Mouse (Mus musculus) neural tube, embryonic 15.5 days (tissue): ENCODE measurements around the gene Havcr2. TPM values are rescaled to one million over a fixed set of nuclear protein-coding genes. Genes with fewer than 3 reads are reported as not detected.
"Not testable (repeated sequence)": the region's sequence is repeated elsewhere in the genome, so short reads cannot be mapped to it uniquely, and the experiment has no call there.

ENCODE experiments used
- ATAC-seq: fragments of 200-750 bp; cut with Nextera tagmentation; 2 replicates; pipeline ENCODE4 v1.8.0; 2017; ENCODE audit warnings: mild to moderate bottlenecking, moderate TSS enrichment, moderate library complexity; ENCODE audit not compliant: low FRiP score
- H3K27ac ChIP-seq: fragments of 300-500 bp; sonication (generic); replicated peaks from 2 replicates; pipeline ENCODE4 v1.5.1; 2015; ENCODE audit warnings: mild to moderate bottlenecking, inconsistent platforms
- H3K27me3 ChIP-seq: fragments of 300-500 bp; sonication (generic); replicated peaks from 2 replicates; pipeline ENCODE4 v1.6.1; 2015; ENCODE audit warnings: inconsistent platforms
- H3K36me3 ChIP-seq: fragments of 300-500 bp; sonication (generic); 2 replicates; pipeline ENCODE4 v1.6.1; 2015; ENCODE audit warnings: inconsistent platforms
- H3K4me1 ChIP-seq: fragments of 300-500 bp; sonication (generic); 2 replicates; pipeline ENCODE4 v1.6.1; 2015; ENCODE audit warnings: inconsistent platforms
- H3K4me2 ChIP-seq: fragments of 300-500 bp; sonication (generic); 2 replicates; pipeline ENCODE4 v1.6.1; 2015; ENCODE audit warnings: inconsistent platforms, mild to moderate bottlenecking, moderate library complexity
- H3K4me3 ChIP-seq: fragments of 300-500 bp; sonication (generic); replicated peaks from 2 replicates; pipeline ENCODE4 v1.5.1; 2015; ENCODE audit warnings: mild to moderate bottlenecking, inconsistent platforms
- H3K9ac ChIP-seq: fragments of 300-500 bp; sonication (generic); replicated peaks from 2 replicates; pipeline ENCODE4 v1.6.1; 2015; ENCODE audit warnings: mild to moderate bottlenecking, inconsistent platforms
- H3K9me3 ChIP-seq: fragments of 300-500 bp; sonication (generic); replicated peaks from 2 replicates; pipeline ENCODE4 v1.6.1; 2016; ENCODE audit warnings: inconsistent platforms
- WGBS: fragments of 180-500 bp; shearing (Covaris S2); methylation state at CpG from one replicate; pipeline ENCODE4 v1.1.7; 2015; ENCODE audit warnings: mixed read lengths; 5-methylcytosine and 5-hydroxymethylcytosine counted together
- polyA plus RNA-seq: library from polyadenylated mRNA; unstranded; fragments of >200 nt; fragmentation: Nextera tagmentation; extraction: Ambion mirVana; gene quantifications from 2 replicates; pipeline ENCODE4 v1.2.1, GENCODE M21; 2015

Havcr2 gene
- 0.29 and 0.36 TPM in 2 replicates for polyA plus RNA-seq

DNA sequence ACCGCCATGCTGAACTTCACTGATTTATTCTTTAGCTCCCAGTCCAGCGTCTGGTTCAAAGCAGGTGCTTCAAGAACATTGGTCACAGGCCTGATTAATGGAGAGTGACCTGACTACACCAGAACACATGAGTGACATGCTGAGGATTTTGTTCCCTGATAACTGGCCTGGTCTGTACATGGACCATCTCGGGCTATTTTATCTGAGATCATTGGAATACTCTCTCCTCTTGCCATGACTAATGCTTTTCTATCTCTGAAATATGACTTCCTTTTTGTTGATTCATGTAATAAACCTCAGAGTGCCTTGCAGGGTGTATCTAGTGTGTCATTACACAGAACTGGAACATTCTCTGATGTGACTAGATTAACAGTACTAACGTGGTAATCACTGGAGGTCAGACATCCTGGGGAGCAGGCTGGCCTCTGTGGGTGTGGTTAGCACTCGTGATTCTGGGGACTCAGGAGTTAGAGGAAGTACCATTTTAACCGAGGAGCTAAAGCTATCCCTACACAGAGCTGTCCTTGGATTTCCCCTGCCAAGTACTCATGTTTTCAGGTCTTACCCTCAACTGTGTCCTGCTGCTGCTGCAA, at the start of gene Havcr2:
Gene Havcr2 (plus strand): TSS at position 483 of the 593 bp plus-strand sequence.
- H3K27me3 ChIP-seq, result no peaks in the 10 kb centered on the region
- H3K9me3 ChIP-seq, result no peaks in the 10 kb centered on the region
- no peaks in the 10 kb centered on the region for H3K4me1 ChIP-seq
- no peak within 1 kb of the TSS for H3K9ac ChIP-seq
- H3K27ac ChIP-seq, result no peak within 1 kb of the TSS
- H3K4me2 ChIP-seq, result no peak within 1 kb of the TSS
- ATAC-seq, result no peak
- WGBS, result 79% methylated on average over 6 of the region's 6 CpGs
- no peaks in the 10 kb centered on the region for H3K36me3 ChIP-seq
- no peak within 1 kb of the TSS for H3K4me3 ChIP-seq

DNA sequence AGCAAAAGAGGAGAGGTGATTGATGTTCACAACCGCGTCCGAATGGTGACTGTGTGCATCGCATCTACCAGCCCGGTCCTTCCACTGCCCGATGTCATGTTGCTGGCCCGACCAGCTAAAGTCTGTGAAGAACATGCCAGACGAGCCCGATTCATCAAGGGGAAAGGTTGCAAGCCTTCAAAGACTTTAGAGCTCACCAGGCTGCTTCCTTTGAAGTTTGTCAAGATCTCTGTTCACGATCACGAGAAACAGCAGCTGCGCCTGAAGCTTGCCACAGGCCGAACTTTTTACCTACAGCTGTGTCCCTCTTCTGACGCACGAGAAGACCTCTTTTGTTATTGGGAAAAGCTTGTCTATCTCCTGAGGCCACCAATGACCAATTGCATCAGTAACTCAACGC, 49.7 kb upstream of the Havcr2 start:
- H3K27me3 ChIP-seq, result no peaks in the 10 kb centered on the region
- H3K9me3 ChIP-seq, result no peaks in the 10 kb centered on the region
- H3K9ac ChIP-seq, result no peak overlapping the region
- no peak overlapping the region for H3K4me3 ChIP-seq
- H3K4me2 ChIP-seq, result no peak overlapping the region
- WGBS, result 89% methylated on average over 16 of the region's 16 CpGs
- H3K36me3 ChIP-seq, result no peaks in the 10 kb centered on the region
- ATAC-seq, result no peak
- no peak overlapping the region for H3K27ac ChIP-seq
- H3K4me1 ChIP-seq, result no peaks in the 10 kb centered on the region

DNA sequence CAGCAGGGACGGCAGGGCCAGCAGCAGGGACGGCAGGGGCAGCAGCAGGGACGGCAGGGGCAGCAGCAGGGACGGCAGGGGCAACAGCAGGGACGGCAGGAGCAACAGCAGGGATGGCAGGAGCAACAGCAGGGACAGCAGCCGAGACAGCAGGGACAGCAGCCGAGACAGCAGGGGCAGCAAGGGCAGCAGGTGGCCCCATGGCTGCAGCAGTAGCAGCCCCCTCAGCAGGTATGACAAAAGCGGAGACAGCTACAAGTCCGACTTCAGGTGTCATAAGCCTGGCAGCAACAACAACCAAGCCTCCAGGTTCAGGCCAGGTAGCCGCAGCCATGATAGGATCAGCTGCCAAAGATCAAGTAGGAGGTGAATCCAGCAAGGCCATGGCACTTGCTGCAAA, 48.0 kb upstream of the Havcr2 start:
- Histone ChIP-seq H3K4me3 (no peak overlapping the region), H3K36me3 (no peaks in the 10 kb centered on the region), H3K27ac (no peak overlapping the region), H3K27me3 (no peaks in the 10 kb centered on the region), H3K9me3 (no peaks in the 10 kb centered on the region), H3K9ac (no peak overlapping the region), H3K4me2 (no peak overlapping the region), H3K4me1 (no peaks in the 10 kb centered on the region)
- WGBS, result 47% methylated on average over 10 of the region's 10 CpGs
- no peak for ATAC-seq

DNA sequence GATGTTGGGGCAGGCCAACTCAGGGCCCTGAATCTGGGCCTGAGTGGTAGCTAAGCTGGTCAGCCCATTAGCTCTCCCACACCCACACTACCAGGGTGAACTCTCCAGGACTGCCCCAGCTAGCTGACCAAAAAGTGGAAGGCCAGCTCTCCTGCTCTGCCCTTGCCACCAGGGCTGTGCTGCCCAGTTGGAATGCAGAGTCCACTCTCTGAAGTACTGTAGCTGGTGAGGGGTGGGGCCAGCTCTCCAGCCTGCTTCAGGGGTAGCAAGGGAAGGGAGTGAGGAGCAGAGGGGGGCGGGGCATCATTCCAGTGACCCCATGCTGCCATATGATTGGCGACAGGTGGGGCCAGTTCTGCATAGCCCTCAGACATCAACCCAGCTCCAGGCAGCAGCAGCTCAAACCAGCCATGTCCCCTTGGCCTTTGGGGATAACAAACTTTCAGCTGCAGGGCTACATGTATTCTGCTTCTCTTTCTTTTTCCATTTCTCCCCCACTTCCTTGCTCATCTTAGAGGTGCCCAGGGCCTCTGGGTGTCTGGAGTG, 44.6 kb upstream of the Havcr2 start:
- 43% methylated on average over 2 of the region's 2 CpGs for WGBS
- Histone ChIP-seq H3K4me1 (no peaks in the 10 kb centered on the region), H3K9ac (no peak overlapping the region), H3K27me3 (no peaks in the 10 kb centered on the region), H3K4me3 (no peak overlapping the region), H3K36me3 (no peaks in the 10 kb centered on the region), H3K27ac (no peak overlapping the region), H3K4me2 (no peak overlapping the region), H3K9me3 (no peaks in the 10 kb centered on the region)
- ATAC-seq, result no peak

- H3K4me3 ChIP-seq, result no peak overlapping the region
- no peak for ATAC-seq
- no peaks in the 10 kb centered on the region for H3K36me3 ChIP-seq
- no peak overlapping the region for H3K27ac ChIP-seq
- no peaks in the 10 kb centered on the region for H3K9me3 ChIP-seq
- H3K27me3 ChIP-seq, result no peaks in the 10 kb centered on the region
- H3K9ac ChIP-seq, result no peak overlapping the region
- H3K4me2 ChIP-seq, result no peak overlapping the region
- WGBS, result 76% methylated on average over 1 of the region's 1 CpGs
- H3K4me1 ChIP-seq, result no peaks in the 10 kb centered on the region
Observed at GRCm38 (mm10) chr11:46418438-46418837, 36.3 kb upstream of the Havcr2 start.

- no peaks in the 10 kb centered on the region for H3K27me3 ChIP-seq
- 75% methylated on average over 5 of the region's 5 CpGs for WGBS
- no peak overlapping the region for H3K9ac ChIP-seq
Observed at GRCm38 (mm10) chr11:46418860-46419259, 35.9 kb upstream of the Havcr2 start.

GRCm38 (mm10) chr11:46421086-46421888, 33.4 kb upstream of the Havcr2 start:
- Histone ChIP-seq H3K4me2 (no peak overlapping the region), H3K4me3 (no peak overlapping the region), H3K27ac (no peak overlapping the region), H3K36me3 (no peaks in the 10 kb centered on the region), H3K4me1 (no peaks in the 10 kb centered on the region), H3K27me3 (no peaks in the 10 kb centered on the region), H3K9me3 (no peaks in the 10 kb centered on the region), H3K9ac (no peak overlapping the region)
- WGBS, result 85% methylated on average over 8 of the region's 8 CpGs
- no peak for ATAC-seq

More at GRCm38 (mm10) chr11:46418860-46419259, 35.9 kb upstream of the Havcr2 start:
- H3K27ac ChIP-seq, result no peak overlapping the region
- H3K36me3 ChIP-seq, result no peaks in the 10 kb centered on the region
- no peaks in the 10 kb centered on the region for H3K4me1 ChIP-seq
- no peak overlapping the region for H3K4me2 ChIP-seq
- ATAC-seq, result no peak
- H3K4me3 ChIP-seq, result no peak overlapping the region
- H3K9me3 ChIP-seq, result no peaks in the 10 kb centered on the region

GRCm38 (mm10) chr11:46428131-46428530, 26.6 kb upstream of the Havcr2 start:
- not testable (repeated sequence) for H3K9me3 ChIP-seq, H3K4me2 ChIP-seq, H3K36me3 ChIP-seq, H3K9ac ChIP-seq, H3K27ac ChIP-seq, H3K4me1 ChIP-seq, H3K27me3 ChIP-seq, ATAC-seq, H3K4me3 ChIP-seq
- WGBS, result 52% methylated on average over 4 of the region's 4 CpGs

DNA sequence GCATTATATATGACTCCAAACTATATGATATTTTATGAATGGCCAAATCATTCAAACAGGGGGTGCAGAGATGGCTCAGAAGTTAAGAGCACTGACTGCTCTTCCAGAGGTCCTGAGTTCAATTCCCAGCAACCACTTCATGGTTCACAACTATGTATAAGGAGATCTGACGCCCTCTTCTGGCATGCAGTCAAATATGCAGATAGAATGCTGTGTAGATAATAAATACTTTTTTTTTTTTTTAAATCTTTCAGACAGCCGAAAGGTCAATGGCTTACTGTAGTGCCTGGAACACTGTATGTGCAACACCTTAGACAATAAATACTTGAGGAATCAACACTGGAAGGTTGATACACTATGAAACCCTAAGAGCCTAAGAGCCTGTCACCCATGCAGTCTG, 24.6 kb upstream of the Havcr2 start:
- 88% methylated on average over 2 of the region's 2 CpGs for WGBS
- no peaks in the 10 kb centered on the region for H3K9me3 ChIP-seq
- H3K9ac ChIP-seq, result no peak overlapping the region
- H3K4me1 ChIP-seq, result no peaks in the 10 kb centered on the region
- no peak for ATAC-seq
- H3K27ac ChIP-seq, result no peak overlapping the region
- H3K27me3 ChIP-seq, result no peaks in the 10 kb centered on the region
- H3K36me3 ChIP-seq, result no peaks in the 10 kb centered on the region
- H3K4me3 ChIP-seq, result no peak overlapping the region
- no peak overlapping the region for H3K4me2 ChIP-seq

GRCm38 (mm10) chr11:46431129-46431528, 23.6 kb upstream of the Havcr2 start:
- Histone ChIP-seq H3K36me3 (no peaks in the 10 kb centered on the region), H3K27ac (no peak overlapping the region), H3K27me3 (no peaks in the 10 kb centered on the region), H3K4me1 (peaks cover 2% of the 10 kb centered on the region), H3K4me3 (no peak overlapping the region), H3K9me3 (no peaks in the 10 kb centered on the region), H3K9ac (no peak overlapping the region), H3K4me2 (no peak overlapping the region)
- peak; percentile 93 for ATAC-seq
- 29% methylated on average over 3 of the region's 3 CpGs for WGBS

DNA sequence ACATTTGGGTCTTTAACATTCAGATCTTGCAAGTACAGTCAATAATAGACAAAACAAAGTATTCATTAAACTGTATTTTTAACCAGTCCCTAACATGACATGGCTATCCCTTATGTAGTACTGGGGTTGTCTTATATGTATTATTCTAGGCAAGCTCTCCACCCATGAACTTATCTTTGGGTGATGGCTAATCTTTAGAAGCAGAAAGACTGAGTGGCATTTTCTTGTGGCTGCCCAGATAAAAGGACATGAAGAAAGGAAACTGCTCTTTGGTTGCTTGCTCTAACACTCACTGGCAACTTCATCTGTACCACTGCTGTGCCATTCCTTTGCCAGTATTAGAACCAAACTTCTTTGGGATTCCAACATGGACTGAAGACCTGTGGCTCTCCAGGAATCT, 19.4 kb upstream of the Havcr2 start:
- Histone ChIP-seq H3K4me1 (peaks cover 16% of the 10 kb centered on the region), H3K4me2 (no peak overlapping the region), H3K27me3 (no peaks in the 10 kb centered on the region), H3K27ac (no peak overlapping the region), H3K4me3 (no peak overlapping the region), H3K9me3 (no peaks in the 10 kb centered on the region), H3K9ac (no peak overlapping the region), H3K36me3 (peaks cover under 1% of the 10 kb centered on the region; the same call in 1 of the 2 replicates)
- ATAC-seq, result no peak
